Mouse (Mus musculus) MEL (cell line): ENCODE results near the gene Gm26938. TPM values are rescaled to one million over a fixed set of nuclear protein-coding genes. Genes with fewer than 3 reads are reported as not detected.

Source experiments
- DNase-seq: peaks from one replicate; pipeline ENCODE4 v3.0.0; 2011; ENCODE audit warnings: low read depth, low spot score
- H3K27ac ChIP-seq: 2 replicates; pipeline ENCODE4 v1.5.1; 2012; ENCODE audit warnings: low read depth, mild to moderate bottlenecking, control low read depth, low read length, moderate library complexity; ENCODE audit not compliant: control insufficient read depth
- H3K27me3 ChIP-seq, 2 experiments: fragments of 150-350 bp in 1 of 2; sonication (generic) in 1 of 2; 2 replicates each; pipeline ENCODE4 v1.6.1; 2012; ENCODE audit warnings: low read length in 2 of 2, mild to moderate bottlenecking in 2 of 2, improper control_type of control experiment in 1 of 2, moderate library complexity in 1 of 2; ENCODE audit not compliant: insufficient read depth in 2 of 2, control insufficient read depth in 1 of 2
- H3K36me3 ChIP-seq, 2 experiments: 2 replicates each; pipeline ENCODE4 v1.6.1; 2012 to 2014; ENCODE audit warnings: low read length in 2 of 2, improper control_type of control experiment in 1 of 2, inconsistent platforms in 1 of 2, mild to moderate bottlenecking in 1 of 2; ENCODE audit not compliant: insufficient read depth in 2 of 2, control insufficient read depth in 1 of 2
- H3K4me1 ChIP-seq, 2 experiments: fragments of 150-350 bp in 1 of 2; sonication (generic) in 1 of 2; 2 replicates each; pipeline ENCODE4 v1.6.1; 2012; ENCODE audit warnings: low read length in 2 of 2, improper control_type of control experiment in 1 of 2, mild to moderate bottlenecking in 1 of 2; ENCODE audit not compliant: insufficient read depth in 2 of 2, control insufficient read depth in 1 of 2
- H3K4me3 ChIP-seq, 2 experiments: fragments of 150-350 bp in 1 of 2; sonication (generic) in 1 of 2; 2 replicates each; pipeline ENCODE4 v1.5.1; 2012; ENCODE audit warnings: low read depth in 2 of 2, low read length in 2 of 2, mild to moderate bottlenecking in 2 of 2, moderate library complexity in 2 of 2, control low read depth in 1 of 2, improper control_type of control experiment in 1 of 2; ENCODE audit not compliant: control insufficient read depth in 1 of 2, insufficient read depth in 1 of 2
- H3K79me2 ChIP-seq: 2 replicates; pipeline ENCODE4 v1.6.1; 2012; ENCODE audit warnings: mild to moderate bottlenecking, low read length, moderate library complexity; ENCODE audit not compliant: control insufficient read depth, poor library complexity, insufficient read depth
- H3K9ac ChIP-seq: 2 replicates; pipeline ENCODE4 v1.6.1; 2012; ENCODE audit warnings: low read depth, mild to moderate bottlenecking, control low read depth, low read length, moderate library complexity; ENCODE audit not compliant: control insufficient read depth, poor library complexity, severe bottlenecking
- H3K9me3 ChIP-seq: fragments of 150-350 bp; sonication (generic); replicated peaks from 2 replicates; pipeline ENCODE4 v1.6.1; 2012; ENCODE audit warnings: mild to moderate bottlenecking, low read length, improper control_type of control experiment, moderate library complexity; ENCODE audit not compliant: insufficient read depth
- E2F4 ChIP-seq: IDR thresholded peaks from 2 replicates; pipeline ENCODE4 v1.6.1; 2011; ENCODE audit warnings: low read depth, low read length, improper control_type of control experiment, borderline replicate concordance
- EP300 ChIP-seq, 2 experiments: IDR thresholded peaks; 2 replicates each; pipeline ENCODE4 v1.6.1; 2011; ENCODE audit warnings: improper control_type of control experiment in 2 of 2, low read length in 2 of 2, low read depth in 1 of 2, mild to moderate bottlenecking in 1 of 2
- ETS1 ChIP-seq: IDR thresholded peaks from 2 replicates; pipeline ENCODE4 v1.6.1; 2012; ENCODE audit warnings: low read depth, mild to moderate bottlenecking, inconsistent platforms, low read length, improper control_type of control experiment, moderate library complexity
- GABPA ChIP-seq: IDR thresholded peaks from 2 replicates; pipeline ENCODE4 v1.6.1; 2012; ENCODE audit warnings: low read depth, mild to moderate bottlenecking, inconsistent platforms, low read length, improper control_type of control experiment, moderate library complexity
- JUND ChIP-seq: IDR thresholded peaks from 2 replicates; pipeline ENCODE4 v1.6.1; 2011; ENCODE audit warnings: low read depth, mild to moderate bottlenecking, improper control_type of control experiment, low read length
- KAT2A ChIP-seq: conservative IDR thresholded peaks from 2 replicates; pipeline ENCODE4 v1.6.1; 2012; ENCODE audit warnings: low read depth, low read length, improper control_type of control experiment, inconsistent platforms
- MAFK ChIP-seq: IDR thresholded peaks from 2 replicates; pipeline ENCODE4 v1.6.1; 2011; ENCODE audit warnings: low read depth, mild to moderate bottlenecking, low read length, improper control_type of control experiment, borderline replicate concordance
- MAX ChIP-seq: IDR thresholded peaks from 2 replicates; pipeline ENCODE4 v1.6.1; 2011; ENCODE audit warnings: low read length, improper control_type of control experiment
- MAZ ChIP-seq: IDR thresholded peaks from 2 replicates; pipeline ENCODE4 v1.6.1; 2012; ENCODE audit warnings: low read depth, mild to moderate bottlenecking, inconsistent platforms, low read length, improper control_type of control experiment
- MEF2A ChIP-seq: IDR thresholded peaks from 2 replicates; pipeline ENCODE4 v1.6.1; 2014; ENCODE audit warnings: low read depth, mild to moderate bottlenecking, inconsistent platforms, low read length, improper control_type of control experiment; ENCODE audit not compliant: poor library complexity, insufficient replicate concordance, severe bottlenecking; ENCODE audit errors: extremely low read depth
- RCOR1 ChIP-seq: IDR thresholded peaks from 2 replicates; pipeline ENCODE4 v1.6.1; 2012; ENCODE audit warnings: low read depth, mild to moderate bottlenecking, inconsistent platforms, low read length, improper control_type of control experiment
- SIN3A ChIP-seq: IDR thresholded peaks from 2 replicates; pipeline ENCODE4 v1.6.1; 2012; ENCODE audit warnings: low read length, improper control_type of control experiment, inconsistent platforms
- TBP ChIP-seq: IDR thresholded peaks from 2 replicates; pipeline ENCODE4 v1.8.0; 2011; ENCODE audit warnings: low read depth, low read length, improper control_type of control experiment
- USF1 ChIP-seq: IDR thresholded peaks from 2 replicates; pipeline ENCODE4 v1.6.1; 2014; ENCODE audit warnings: low read depth, mild to moderate bottlenecking, inconsistent platforms, low read length, improper control_type of control experiment, moderate library complexity
- ZC3H11A ChIP-seq: IDR thresholded peaks from 2 replicates; pipeline ENCODE4 v1.6.1; 2012; ENCODE audit warnings: low read depth, mild to moderate bottlenecking, inconsistent platforms, low read length, improper control_type of control experiment
- ZKSCAN1 ChIP-seq: IDR thresholded peaks from 2 replicates; pipeline ENCODE4 v1.6.1; 2012; ENCODE audit warnings: low read depth, mild to moderate bottlenecking, inconsistent platforms, low read length, improper control_type of control experiment, moderate library complexity
- polyA plus RNA-seq, 2 experiments: library from polyadenylated mRNA; stranded (reverse) in 1 of 2; unstranded in 1 of 2; fragments of >175 nt in 1 of 2; fragments of >200 nt in 1 of 2; gene quantifications; 2 replicates each; pipeline versions ENCODE4 v1.2.1 to v1.2.4; 2012; ENCODE audit warnings: low replicate concordance in 2 of 2, low read depth in 1 of 2; ENCODE audit not compliant: insufficient read length in 2 of 2, insufficient read depth in 1 of 2, missing spikeins in 1 of 2
- total RNA-seq: library from RNA; depleted of rRNA; stranded (reverse); fragments of 300-350 nt; gene quantifications from 2 replicates; pipeline ENCODE4 v1.2.3, GENCODE M21; 2012

The Gm26938 gene
- total and polyA plus RNA-seq, 3 experiments: 0.11 TPM; not detected in 2

DNA sequence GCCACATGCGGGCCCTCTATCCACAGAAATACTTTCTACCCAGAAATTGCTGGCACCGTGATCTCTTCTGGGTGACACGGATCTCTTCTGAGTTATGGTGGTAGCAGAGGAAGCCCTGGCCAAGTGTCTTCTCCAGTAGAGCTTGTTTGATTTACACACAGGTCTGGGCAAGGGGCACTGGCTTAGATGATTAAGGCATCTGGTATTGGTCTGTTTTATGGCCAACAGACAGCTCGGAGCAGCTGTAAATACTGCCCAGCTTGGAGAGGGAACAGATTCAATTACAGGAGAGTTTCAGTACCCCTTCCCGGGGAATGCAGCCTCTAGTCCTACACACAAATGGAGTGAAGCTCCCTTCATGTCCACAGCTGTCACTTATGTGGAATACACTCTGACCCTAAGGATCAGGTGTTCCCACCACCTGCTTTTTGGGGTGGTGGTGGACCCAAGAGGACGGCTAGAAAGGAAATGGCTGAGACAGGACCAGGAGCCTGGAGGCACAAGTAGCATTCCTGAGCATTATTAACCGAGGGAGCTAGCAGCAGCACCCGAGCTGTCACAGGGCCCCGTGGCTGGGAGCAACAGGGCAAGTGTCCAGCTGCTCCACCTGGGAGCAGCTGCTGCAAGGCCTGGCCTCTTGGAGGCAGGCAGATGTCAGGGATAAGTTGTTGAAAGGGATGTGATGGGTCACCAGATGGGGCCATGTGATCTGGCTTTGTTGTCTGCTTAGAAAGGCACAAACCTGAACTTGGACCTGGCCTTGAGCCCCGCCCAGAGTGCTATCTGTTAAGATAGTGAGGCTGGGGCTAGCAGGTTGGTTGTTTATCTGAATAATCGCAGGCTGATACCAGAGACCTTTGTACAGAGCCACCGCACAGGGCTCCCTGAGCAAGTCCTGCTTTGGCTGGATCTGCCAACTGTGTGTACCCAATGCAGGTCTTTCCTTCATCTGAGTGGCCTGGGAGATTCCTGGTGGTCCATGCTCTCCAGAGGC, 4.4 kb downstream of the Gm26938 start:
- TF ChIP-seq USF1: peak; percentile 51
- TF ChIP-seq SIN3A: no peak
- no peak for TF ChIP-seq RCOR1
- TF ChIP-seq ZC3H11A: no peak
- Histone ChIP-seq H3K27ac (no peak overlapping the region), H3K9ac (no peak overlapping the region), H3K4me3 (no peak overlapping the region), H3K36me3 (peaks cover 0 to 21% of the 10 kb centered on the region in 2 experiments; a peak in 3 of 4 replicates), H3K4me1 (peaks cover 2 to 38% of the 10 kb centered on the region in 2 experiments; a peak in 3 of 4 replicates), H3K9me3 (no peaks in the 10 kb centered on the region), H3K79me2 (peaks cover 19% of the 10 kb centered on the region), H3K27me3 (no peaks in the 10 kb centered on the region)
- no peak for DNase-seq

GRCm38 (mm10) chr5:139819538-139820181, 6.5 kb downstream of the Gm26938 start, which contains the start of gene Tmem184a:
Gene Tmem184a, minus strand, starts transcription at chr5:139819917.
- no peak for TF ChIP-seq RCOR1
- no peak for TF ChIP-seq E2F4
- no peak for TF ChIP-seq EP300 (IDR thresholded peaks at IDR 0.05; ENCODE audit: low read depth in 1 of 2, low read length in 2 of 2)
- TF ChIP-seq MAFK: no peak
- TF ChIP-seq KAT2A: no peak
- TF ChIP-seq SIN3A: no peak
- TF ChIP-seq JUND: no peak
- TF ChIP-seq MAX: no peak
- TF ChIP-seq MAZ: no peak
- TF ChIP-seq GABPA: no peak
- no peak for TF ChIP-seq ZC3H11A
- TF ChIP-seq ZKSCAN1: no peak
- no peak for TF ChIP-seq ETS1
- no peak for TF ChIP-seq MEF2A
- no peak for TF ChIP-seq TBP
- H3K27me3 ChIP-seq: no peaks in the 10 kb centered on the region
- DNase-seq: no peak
- H3K4me1 ChIP-seq: peaks cover 2 to 37% of the 10 kb centered on the region in 2 experiments; a peak in 3 of 4 replicates
- no peaks in the 10 kb centered on the region for H3K9me3 ChIP-seq
- H3K9ac ChIP-seq: no peak within 1 kb of the TSS
- H3K36me3 ChIP-seq: peaks cover 0 to 14% of the 10 kb centered on the region in 2 experiments; a peak in 3 of 4 replicates
- H3K79me2 ChIP-seq: peaks cover 2% of the 10 kb centered on the region; the same call in 1 of the 2 replicates
- no peak within 1 kb of the TSS for H3K4me3 ChIP-seq
- no peak within 1 kb of the TSS for H3K27ac ChIP-seq
